Mouse (Mus musculus) right cerebral cortex, postnatal 36 days (tissue): ENCODE measurements around the gene Ect2l.

Experiments
- DNase-seq, 2 experiments: peaks; one replicate each; pipeline ENCODE4 v3.0.0; 2022; ENCODE audit warnings: low spot score in 2 of 2, mixed read lengths in 1 of 2

Gene Ect2l

GRCm38 (mm10) chr10:18081536-18081935 is 129.2 kb downstream of the Ect2l start:
- no peak for DNase-seq
